Mouse (Mus musculus): ENCODE results near the gene Cyth3.

Cyth3 gene

GRCm38 (mm10) chr5:143706030-143706821 is 84.0 kb downstream of the Cyth3 start:
- no peak for DNase-seq (ENCODE audit: low spot score in 2 of 2)

- DNase-seq (ENCODE audit: low spot score in 2 of 2), result no peak
Measured at GRCm38 (mm10) chr5:143706822-143707200, 84.6 kb downstream of the Cyth3 start.

- peak; percentile 25 to 37 for DNase-seq (ENCODE audit: low spot score in 2 of 2)
Measured at GRCm38 (mm10) chr5:143711326-143711725, 89.1 kb downstream of the Cyth3 start.

DNA sequence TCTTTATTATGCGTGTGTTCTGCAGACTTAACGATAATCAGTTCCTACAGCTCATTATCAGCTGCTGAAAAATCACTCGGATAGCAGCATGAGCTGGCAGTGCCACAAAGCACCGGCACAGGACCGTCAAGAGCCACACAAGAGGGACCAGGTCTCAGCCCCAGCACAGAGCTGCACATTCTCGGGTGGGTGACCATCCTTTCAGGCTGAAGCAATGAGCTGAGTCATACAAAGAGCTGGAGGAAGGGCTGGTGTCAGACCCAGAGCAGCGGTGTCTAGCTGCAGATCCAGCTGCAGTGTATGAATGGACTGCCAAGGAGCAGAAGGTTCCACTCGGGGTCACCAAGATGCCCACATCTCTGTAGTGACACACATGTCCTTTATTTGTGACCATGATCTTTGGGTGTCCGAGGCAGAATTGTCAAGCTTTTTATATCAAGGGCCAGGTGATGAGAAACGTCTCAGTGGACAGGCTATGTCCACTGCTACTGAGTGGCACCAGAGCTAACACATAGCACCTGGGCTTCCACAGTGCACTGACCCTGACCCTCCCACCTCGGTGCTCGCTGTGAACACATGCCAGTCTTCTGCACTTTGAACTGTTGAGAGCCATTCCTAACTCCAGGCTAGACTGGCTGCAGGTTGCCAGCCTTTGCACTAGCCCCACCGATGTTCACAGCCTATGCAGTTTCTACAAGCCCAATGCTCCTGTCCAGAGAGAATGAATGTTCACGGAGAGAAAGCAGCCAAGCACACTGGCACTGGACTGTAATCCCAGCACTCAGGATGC is 90.0 kb downstream of the Cyth3 start:
- DNase-seq (ENCODE audit: low spot score in 2 of 2), result no peak

DNA sequence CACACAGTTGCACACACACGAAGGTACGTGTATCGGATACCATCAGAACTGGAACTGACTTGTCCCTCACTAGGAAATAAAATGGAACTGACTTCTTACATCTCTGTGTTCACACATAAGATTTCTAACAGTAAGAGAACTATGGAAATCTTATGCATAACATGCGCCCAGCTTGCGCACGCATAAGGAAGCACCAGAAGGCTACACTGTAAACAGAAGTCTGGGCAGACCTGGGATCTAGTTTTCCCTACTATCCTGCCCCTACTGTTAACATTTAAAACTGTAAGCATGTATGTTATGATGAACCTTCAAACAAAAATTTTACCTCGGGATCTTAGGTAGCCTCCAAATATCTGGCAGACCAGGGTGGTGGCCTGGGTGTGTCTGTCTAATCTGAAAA is 99.7 kb downstream of the Cyth3 start:
- no peak for DNase-seq (ENCODE audit: low spot score in 2 of 2)

DNA sequence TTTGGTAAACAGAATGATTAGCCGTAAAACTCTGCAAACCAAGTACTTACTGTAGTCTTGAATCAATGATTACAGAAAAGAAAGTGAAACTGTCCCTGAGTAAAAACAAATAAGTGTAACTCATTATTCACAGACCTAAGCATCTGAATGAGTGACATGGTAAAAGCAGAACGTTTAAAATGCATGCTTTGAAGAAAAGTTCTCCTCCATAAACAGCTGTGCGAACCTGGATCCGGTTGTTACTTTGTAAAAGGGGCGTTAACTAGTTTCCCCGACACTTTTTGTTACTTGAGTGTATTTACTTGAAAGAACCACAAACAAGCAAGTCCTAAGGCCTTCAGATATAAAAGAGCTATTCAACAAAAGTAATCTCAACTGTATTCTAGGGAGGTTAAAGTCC is 108.7 kb downstream of the Cyth3 start:
- DNase-seq (ENCODE audit: low spot score in 2 of 2), result no peak

GRCm38 (mm10) chr5:143731483-143732112 is 109.4 kb downstream of the Cyth3 start:
- DNase-seq (ENCODE audit: low spot score in 2 of 2), result peak in 1 of 2 experiments; percentile 19

- DNase-seq (ENCODE audit: low spot score in 2 of 2), result peak; percentile 82 to 95
Measured at GRCm38 (mm10) chr5:143732180-143732891, 110.1 kb downstream of the Cyth3 start, which contains the start of gene Usp42. TSS of gene Usp42 (minus strand) at chr5:143732280.

DNA sequence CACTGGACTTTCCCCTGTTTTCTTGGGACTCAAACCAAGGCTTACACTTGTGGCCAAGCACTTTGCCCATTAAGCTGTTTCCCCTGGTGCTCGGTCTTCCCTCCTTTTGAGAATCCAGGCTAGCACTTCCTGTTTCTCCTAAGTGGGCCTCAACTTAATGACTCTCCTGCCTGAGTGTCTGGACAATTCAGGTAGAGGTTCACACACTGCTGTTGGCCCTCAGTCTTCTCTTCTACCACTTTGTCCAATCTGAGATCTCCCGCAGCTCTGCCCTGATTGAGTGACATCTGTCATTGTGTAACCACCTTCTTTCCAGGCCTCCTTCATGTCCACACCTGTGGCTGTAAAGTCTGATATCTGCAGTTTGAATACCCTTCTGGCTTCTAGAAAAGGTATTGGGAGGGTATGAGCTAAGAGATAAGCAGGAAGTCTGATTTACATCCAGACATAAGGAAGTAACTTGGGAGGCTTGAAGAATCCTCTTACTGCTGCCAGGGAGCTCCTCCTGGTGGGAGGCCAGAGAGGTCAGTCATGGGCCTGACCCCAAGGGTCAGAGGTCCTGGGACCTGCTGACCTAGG is 127.5 kb downstream of the Cyth3 start:
- DNase-seq (ENCODE audit: low spot score in 2 of 2), result no peak

DNA sequence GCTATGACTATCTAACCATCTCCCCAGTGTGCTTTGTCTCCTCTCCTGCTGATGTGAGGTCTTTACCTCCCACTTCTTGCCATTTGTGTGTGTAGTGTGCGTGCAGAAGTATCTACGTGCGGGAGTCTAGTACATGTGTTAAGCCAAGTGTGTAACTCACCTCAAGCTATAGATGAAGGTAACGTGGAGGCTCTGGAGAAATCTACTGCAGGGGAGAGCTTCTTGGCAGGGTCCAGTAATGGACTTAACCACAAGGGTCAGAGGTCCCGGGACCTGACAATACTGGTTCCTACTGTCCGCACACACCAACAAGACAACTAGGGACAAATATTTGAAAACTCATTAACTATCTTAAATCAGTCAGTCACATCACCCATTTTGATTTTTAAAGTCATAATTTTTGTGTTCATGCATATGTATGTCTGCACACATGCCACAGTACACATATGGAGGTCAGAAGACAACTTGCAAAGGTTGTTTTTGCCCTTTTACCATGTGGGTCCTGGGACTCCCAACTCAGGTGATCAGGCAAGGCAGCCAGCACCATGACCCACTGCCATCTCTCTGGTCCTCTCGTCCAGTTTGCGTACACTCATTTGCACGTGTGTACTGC is 133.4 kb downstream of the Cyth3 start:
- no peak for DNase-seq (ENCODE audit: low spot score in 2 of 2)

GRCm38 (mm10) chr5:143757755-143758443 is 135.7 kb downstream of the Cyth3 start:
- peak; percentile 75 to 84 for DNase-seq (ENCODE audit: low spot score in 2 of 2)

DNA sequence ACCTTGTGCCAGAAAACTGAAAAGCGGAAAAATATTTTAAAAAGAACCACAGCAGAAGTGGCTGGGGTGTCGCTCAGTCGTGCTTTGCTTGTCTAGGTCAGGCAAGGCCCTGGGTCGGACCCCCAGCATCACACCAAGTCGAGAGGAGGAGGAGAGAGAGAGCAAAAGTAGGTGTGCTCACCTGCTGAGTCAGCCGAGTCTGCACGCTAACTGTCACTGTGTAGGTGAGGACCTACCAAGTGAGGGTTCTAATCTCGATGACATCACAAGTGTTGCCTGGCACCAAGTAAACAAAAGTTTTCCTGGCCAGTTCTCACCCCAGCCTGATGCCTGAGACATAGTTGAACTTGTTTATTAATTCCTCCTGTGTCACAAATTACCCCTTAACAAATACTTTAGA is 137.3 kb downstream of the Cyth3 start:
- DNase-seq (ENCODE audit: low spot score in 2 of 2), result no peak
